Mouse (Mus musculus): ENCODE measurements around the gene Echdc1. TPM values are rescaled to one million over a fixed set of nuclear protein-coding genes. Genes with fewer than 3 reads are reported as not detected.

Gene Echdc1
- 16.2 TPM in 2 replicates for polyA plus RNA-seq (2012; ENCODE audit: insufficient read depth, insufficient read length, missing spikeins)

- Histone ChIP-seq H3K4me1 (ENCODE audit: control insufficient read depth, insufficient read depth, low read length) (peaks cover 7% of the 10 kb centered on the region), H3K4me3 (ENCODE audit: insufficient read depth, low read length) (peak within 1 kb of the TSS; percentile 96), H3K27ac (ENCODE audit: insufficient read depth, low read depth, low read length) (peak within 1 kb of the TSS; percentile 78)
- TF ChIP-seq CTCF (IDR thresholded peaks at IDR 0.05; ENCODE audit: low read depth, low read length) (peak; percentile 53; the same call in 1 of the 2 replicates), POLR2A (IDR thresholded peaks at IDR 0.05; ENCODE audit: borderline replicate concordance, low read depth, low read length) (no peak)
Measured at GRCm38 (mm10) chr10:29313064-29313638, at the start of gene Echdc1. TSS of gene Echdc1 (plus strand) at chr10:29313166.

DNA sequence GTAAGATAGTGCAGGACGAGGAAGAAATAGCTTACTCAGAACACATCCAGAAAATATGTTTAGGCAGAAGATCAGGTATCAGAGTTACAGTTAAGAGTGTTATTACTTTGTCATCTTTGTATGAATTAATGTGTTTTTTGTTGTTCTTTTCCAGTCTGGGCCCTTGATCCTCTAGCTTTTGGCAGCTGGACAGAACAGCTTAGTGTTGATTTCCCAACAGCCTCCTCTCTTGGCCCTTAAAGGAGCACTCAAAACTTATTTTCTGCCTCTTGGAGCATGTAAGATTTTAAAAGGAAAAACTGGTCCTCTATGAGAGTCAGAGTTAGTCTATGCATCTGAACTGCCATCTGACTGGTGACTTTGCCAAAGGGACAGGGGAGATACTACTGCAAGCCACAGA lies 31.2 kb upstream of the Echdc1 start:
- Histone ChIP-seq H3K4me3 (ENCODE audit: insufficient read depth, low read length) (no peak overlapping the region), H3K4me1 (ENCODE audit: control insufficient read depth, insufficient read depth, low read length) (no peaks in the 10 kb centered on the region), H3K27ac (ENCODE audit: insufficient read depth, low read depth, low read length) (no peak overlapping the region)
- TF ChIP-seq POLR2A (IDR thresholded peaks at IDR 0.05; ENCODE audit: borderline replicate concordance, low read depth, low read length) (no peak), CTCF (IDR thresholded peaks at IDR 0.05; ENCODE audit: low read depth, low read length) (no peak)

GRCm38 (mm10) chr10:29285757-29286156 lies 27.2 kb upstream of the Echdc1 start:
- Histone ChIP-seq H3K4me1 (ENCODE audit: control insufficient read depth, insufficient read depth, low read length) (no peaks in the 10 kb centered on the region), H3K4me3 (ENCODE audit: insufficient read depth, low read length) (no peak overlapping the region), H3K27ac (ENCODE audit: insufficient read depth, low read depth, low read length) (no peak overlapping the region)
- TF ChIP-seq POLR2A (IDR thresholded peaks at IDR 0.05; ENCODE audit: borderline replicate concordance, low read depth, low read length) = no peak
- no peak for TF ChIP-seq CTCF (IDR thresholded peaks at IDR 0.05; ENCODE audit: low read depth, low read length)

GRCm38 (mm10) chr10:29302230-29302629 lies 10.7 kb upstream of the Echdc1 start:
- TF ChIP-seq POLR2A (IDR thresholded peaks at IDR 0.05; ENCODE audit: borderline replicate concordance, low read depth, low read length) (no peak), CTCF (IDR thresholded peaks at IDR 0.05; ENCODE audit: low read depth, low read length) (no peak)
- no peak overlapping the region for H3K4me3 ChIP-seq (ENCODE audit: insufficient read depth, low read length)
- H3K27ac ChIP-seq (ENCODE audit: insufficient read depth, low read depth, low read length) = no peak overlapping the region
- H3K4me1 ChIP-seq (ENCODE audit: control insufficient read depth, insufficient read depth, low read length) = peaks cover 3% of the 10 kb centered on the region; the same call in 1 of the 2 replicates

GRCm38 (mm10) chr10:29311480-29312219 lies 1.3 kb upstream of the Echdc1 start:
- Histone ChIP-seq H3K4me3 (ENCODE audit: insufficient read depth, low read length) (peak overlapping the region; percentile 24; the same call in 1 of the 2 replicates), H3K4me1 (ENCODE audit: control insufficient read depth, insufficient read depth, low read length) (peaks cover 7% of the 10 kb centered on the region), H3K27ac (ENCODE audit: insufficient read depth, low read depth, low read length) (no peak overlapping the region)
- TF ChIP-seq POLR2A (IDR thresholded peaks at IDR 0.05; ENCODE audit: borderline replicate concordance, low read depth, low read length) (no peak), CTCF (IDR thresholded peaks at IDR 0.05; ENCODE audit: low read depth, low read length) (no peak)

- H3K27ac ChIP-seq (ENCODE audit: insufficient read depth, low read depth, low read length) = no peak overlapping the region
- peaks cover 7% of the 10 kb centered on the region for H3K4me1 ChIP-seq (ENCODE audit: control insufficient read depth, insufficient read depth, low read length)
- TF ChIP-seq CTCF (IDR thresholded peaks at IDR 0.05; ENCODE audit: low read depth, low read length) (no peak), POLR2A (IDR thresholded peaks at IDR 0.05; ENCODE audit: borderline replicate concordance, low read depth, low read length) (no peak)
- peak overlapping the region; percentile 96 for H3K4me3 ChIP-seq (ENCODE audit: insufficient read depth, low read length)
Measured at GRCm38 (mm10) chr10:29313905-29314304, 939 bp downstream of the Echdc1 start.

DNA sequence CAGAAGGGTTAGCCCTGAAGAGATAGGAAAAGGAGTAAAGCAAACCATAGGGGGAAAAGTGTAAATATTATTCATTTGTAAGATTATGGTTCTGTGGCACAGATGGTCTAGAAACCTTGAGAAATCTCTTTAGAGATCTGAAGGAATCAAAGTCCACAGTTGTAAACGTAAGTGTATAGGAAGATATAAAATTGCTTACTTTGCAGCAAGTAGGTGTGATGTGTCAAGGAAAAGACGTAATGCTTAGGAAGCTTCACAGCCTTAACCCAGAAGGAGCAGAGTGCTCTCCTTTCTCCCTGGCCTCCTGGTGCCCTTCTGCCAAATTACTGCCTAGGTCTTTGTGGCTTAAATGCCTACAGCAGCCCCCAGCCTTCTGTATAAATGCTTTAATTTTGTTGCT lies 11.9 kb downstream of the Echdc1 start:
- TF ChIP-seq POLR2A (IDR thresholded peaks at IDR 0.05; ENCODE audit: borderline replicate concordance, low read depth, low read length) = no peak
- TF ChIP-seq CTCF (IDR thresholded peaks at IDR 0.05; ENCODE audit: low read depth, low read length) = no peak
- H3K4me1 ChIP-seq (ENCODE audit: control insufficient read depth, insufficient read depth, low read length) = peaks cover 2% of the 10 kb centered on the region; the same call in 1 of the 2 replicates
- H3K4me3 ChIP-seq (ENCODE audit: insufficient read depth, low read length) = no peak overlapping the region
- H3K27ac ChIP-seq (ENCODE audit: insufficient read depth, low read depth, low read length) = no peak overlapping the region

- no peak overlapping the region for H3K4me3 ChIP-seq (ENCODE audit: insufficient read depth, low read length)
- H3K4me1 ChIP-seq (ENCODE audit: control insufficient read depth, insufficient read depth, low read length) = peaks cover 3% of the 10 kb centered on the region
- H3K27ac ChIP-seq (ENCODE audit: insufficient read depth, low read depth, low read length) = no peak overlapping the region
- no peak for TF ChIP-seq POLR2A (IDR thresholded peaks at IDR 0.05; ENCODE audit: borderline replicate concordance, low read depth, low read length)
Measured at GRCm38 (mm10) chr10:29333836-29334235, 20.9 kb downstream of the Echdc1 start.

GRCm38 (mm10) chr10:29338355-29339056 lies 25.5 kb downstream of the Echdc1 start:
- H3K27ac ChIP-seq (ENCODE audit: insufficient read depth, low read depth, low read length) = no peak overlapping the region
- H3K4me1 ChIP-seq (ENCODE audit: control insufficient read depth, insufficient read depth, low read length) = peaks cover 3% of the 10 kb centered on the region
- TF ChIP-seq CTCF (IDR thresholded peaks at IDR 0.05; ENCODE audit: low read depth, low read length) (no peak), POLR2A (IDR thresholded peaks at IDR 0.05; ENCODE audit: borderline replicate concordance, low read depth, low read length) (no peak)
- H3K4me3 ChIP-seq (ENCODE audit: insufficient read depth, low read length) = no peak overlapping the region

GRCm38 (mm10) chr10:29344232-29344631 lies 31.3 kb downstream of the Echdc1 start:
- no peak for TF ChIP-seq CTCF (IDR thresholded peaks at IDR 0.05; ENCODE audit: low read depth, low read length)
- TF ChIP-seq POLR2A (IDR thresholded peaks at IDR 0.05; ENCODE audit: borderline replicate concordance, low read depth, low read length) = no peak
- Histone ChIP-seq H3K27ac (ENCODE audit: insufficient read depth, low read depth, low read length) (no peak overlapping the region), H3K4me3 (ENCODE audit: insufficient read depth, low read length) (no peak overlapping the region)

More at GRCm38 (mm10) chr10:29344232-29344631, 31.3 kb downstream of the Echdc1 start:
- no peaks in the 10 kb centered on the region for H3K4me1 ChIP-seq (ENCODE audit: control insufficient read depth, insufficient read depth, low read length)
